Mouse (Mus musculus) ES-E14 (cell line): ENCODE data around the gene Nfe2l2. TPM values are rescaled to one million over a fixed set of nuclear protein-coding genes. Genes with fewer than 3 reads are reported as not detected.

Experiments
- DNase-seq: peaks from one replicate; pipeline ENCODE4 v3.0.0-alpha.2; 2013; ENCODE audit warnings: low read depth, low spot score
- H3K27ac ChIP-seq: 2 replicates; pipeline ENCODE4 v1.5.1; 2012; ENCODE audit warnings: low read depth, mild to moderate bottlenecking, low read length, moderate library complexity, mixed read lengths; ENCODE audit not compliant: poor library complexity, insufficient read depth, severe bottlenecking
- H3K36me3 ChIP-seq: 2 replicates; pipeline ENCODE4 v1.6.1; 2012; ENCODE audit warnings: mild to moderate bottlenecking, low read length, moderate library complexity, mixed read lengths; ENCODE audit not compliant: control insufficient read depth, poor library complexity, insufficient read depth, severe bottlenecking
- H3K4me1 ChIP-seq, 2 experiments: fragments of 150-350 bp in 1 of 2; sonication (generic) in 1 of 2; 2 replicates each; pipeline ENCODE4 v1.6.1; 2012; ENCODE audit warnings: low read length in 2 of 2, mild to moderate bottlenecking in 1 of 2, mixed read lengths in 1 of 2; ENCODE audit not compliant: control insufficient read depth in 2 of 2, insufficient read depth in 2 of 2, poor library complexity in 1 of 2
- H3K4me3 ChIP-seq, 2 experiments: fragments of 150-350 bp in 1 of 2; sonication (generic) in 1 of 2; 2 replicates each; pipeline ENCODE4 v1.5.1; 2012; ENCODE audit warnings: low read length in 2 of 2, low read depth in 1 of 2, mild to moderate bottlenecking in 1 of 2, mixed read lengths in 1 of 2; ENCODE audit not compliant: insufficient read depth in 1 of 2, poor library complexity in 1 of 2, severe bottlenecking in 1 of 2
- H3K9ac ChIP-seq: 2 replicates; pipeline ENCODE4 v1.6.1; 2012; ENCODE audit warnings: low read depth, mild to moderate bottlenecking, low read length, mixed read lengths; ENCODE audit not compliant: poor library complexity, insufficient read depth, severe bottlenecking
- H3K9me3 ChIP-seq: fragments of 150-350 bp; sonication (generic); 2 replicates; pipeline ENCODE4 v1.6.1; 2012; ENCODE audit warnings: low read depth, mild to moderate bottlenecking, low read length; ENCODE audit not compliant: control insufficient read depth, insufficient read depth
- CHD2 ChIP-seq: IDR thresholded peaks from 2 replicates; pipeline ENCODE4 v1.6.1; 2014; ENCODE audit warnings: mild to moderate bottlenecking, low read depth, low read length, inconsistent platforms
- HCFC1 ChIP-seq: IDR thresholded peaks from 2 replicates; pipeline ENCODE4 v1.6.1; 2012; ENCODE audit warnings: low read length, inconsistent platforms, borderline replicate concordance; ENCODE audit not compliant: insufficient read depth
- MAFK ChIP-seq: IDR thresholded peaks from 2 replicates; pipeline ENCODE4 v1.6.1; 2014; ENCODE audit warnings: mild to moderate bottlenecking, low read depth, low read length, inconsistent platforms; ENCODE audit not compliant: insufficient read depth
- ZC3H11A ChIP-seq: IDR thresholded peaks from 2 replicates; pipeline ENCODE4 v1.6.1; 2012; ENCODE audit warnings: low read depth, mild to moderate bottlenecking, inconsistent platforms, low read length, borderline replicate concordance
- ZNF384 ChIP-seq: IDR thresholded peaks from 2 replicates; pipeline ENCODE4 v1.6.1; 2012; ENCODE audit warnings: low read depth, low read length, inconsistent platforms
- in situ Hi-C, 2 experiments: fragments of 600-800 bp; cut with MboI; formaldehyde crosslinking; loops; one replicate each; pipeline ENCODE4 v1.15.1; 2025; ENCODE audit warnings: low sequenced_read_pairs in 2 of 2, inconsistent platforms in 1 of 2; ENCODE audit not compliant: unreplicated experiment in 2 of 2
- total RNA-seq: library from RNA; depleted of rRNA; stranded (reverse); fragments of 300-350 nt; gene quantifications from 2 replicates; pipeline ENCODE4 v1.2.3, GENCODE M21; 2012; rRNA removed

The Nfe2l2 gene
- 19.8 and 28.4 TPM in 2 replicates for total RNA-seq

GRCm38 (mm10) chr2:75704234-75705161, at the start of gene Nfe2l2:
TSS of gene Nfe2l2 (minus strand) at chr2:75704641.
- peak; percentile 100 for DNase-seq
- H3K9me3 ChIP-seq: no peaks in the 10 kb centered on the region
- TF ChIP-seq CHD2 (no peak), ZNF384 (no peak), MAFK (no peak), HCFC1 (no peak), ZC3H11A (no peak)
- no peaks in the 10 kb centered on the region for H3K36me3 ChIP-seq
- in situ Hi-C loops: no loop called here
- H3K27ac ChIP-seq: peak within 1 kb of the TSS; percentile 90
- peak within 1 kb of the TSS; percentile 93 for H3K9ac ChIP-seq
- peaks cover 13 to 20% of the 10 kb centered on the region in 2 experiments for H3K4me1 ChIP-seq
- H3K4me3 ChIP-seq: peak within 1 kb of the TSS; percentile 91 to 92

DNA sequence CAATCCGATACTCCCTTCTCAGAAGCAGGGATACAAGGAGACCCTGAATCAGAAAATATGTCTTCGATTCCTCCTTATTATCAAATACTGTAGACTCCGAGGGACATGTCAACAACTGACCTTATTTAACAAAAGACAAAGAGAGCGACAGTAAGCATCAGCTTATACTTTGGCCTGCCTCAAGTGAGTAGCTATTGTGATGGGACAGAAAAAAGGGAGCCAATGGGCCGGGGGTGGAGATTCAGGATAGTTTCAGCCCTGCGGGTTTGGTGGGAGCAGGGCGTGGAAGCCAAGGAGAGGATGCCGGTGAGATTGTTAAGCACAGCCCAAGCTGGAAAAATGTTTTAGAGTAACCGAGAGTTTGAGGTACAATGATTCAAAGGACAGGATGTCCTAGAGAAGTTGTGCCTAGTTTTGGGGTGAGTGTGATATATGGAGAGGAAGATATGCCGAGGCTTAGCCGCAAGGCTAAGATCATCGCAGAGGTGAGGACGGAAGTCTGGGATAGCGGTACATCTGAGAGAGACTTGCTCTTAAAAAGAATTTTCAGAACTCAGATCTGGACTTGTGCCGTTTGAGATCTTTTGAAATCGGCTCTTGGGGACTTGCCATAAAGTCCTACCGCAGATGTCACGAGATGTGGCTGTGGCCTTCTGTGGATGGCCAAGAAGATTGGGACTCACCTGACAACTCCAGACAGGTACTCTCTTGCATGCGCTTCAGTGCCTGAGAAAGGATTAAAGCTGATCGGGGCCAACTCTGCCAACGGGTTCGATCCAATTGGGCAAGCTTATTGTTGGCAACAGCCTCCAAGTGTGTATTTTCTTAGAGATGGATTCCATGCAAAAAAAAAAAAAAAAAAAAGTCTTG, 48.1 kb upstream of the Nfe2l2 start:
- Histone ChIP-seq H3K27ac (no peak overlapping the region), H3K9ac (no peak overlapping the region), H3K4me1 (peaks cover 3 to 5% of the 10 kb centered on the region in 2 experiments; a peak in 1 of 4 replicates), H3K36me3 (no peaks in the 10 kb centered on the region), H3K4me3 (peak overlapping the region in 1 of 2 experiments; percentile 34; a peak in 2 of 4 replicates), H3K9me3 (no peaks in the 10 kb centered on the region)
- in situ Hi-C loops: no loop called here
- TF ChIP-seq ZNF384 (no peak), CHD2 (no peak), HCFC1 (no peak), ZC3H11A (no peak), MAFK (no peak)
- DNase-seq: peak; percentile 39

GRCm38 (mm10) chr2:75751896-75752295, 47.5 kb upstream of the Nfe2l2 start:
- in situ Hi-C loops: no loop called here
- H3K27ac ChIP-seq: no peak overlapping the region

DNA sequence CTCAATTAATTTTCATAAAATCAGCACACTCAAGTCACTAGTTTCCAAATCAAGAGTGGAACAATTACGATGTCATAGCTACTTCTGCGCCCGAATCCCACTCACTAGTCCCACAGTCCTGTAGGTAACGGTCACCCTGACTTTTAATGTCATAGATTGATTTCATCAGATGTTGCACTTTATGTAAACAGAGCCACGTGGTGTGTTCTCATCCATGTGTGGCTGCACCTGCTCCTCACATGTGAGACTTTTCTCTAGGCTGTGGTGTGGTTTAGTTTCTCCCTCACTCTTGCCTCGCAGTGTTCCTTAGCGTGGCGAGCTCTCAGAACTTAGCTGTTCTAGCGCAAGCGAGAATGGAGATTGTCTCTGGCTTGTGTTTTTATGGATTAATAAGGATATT, 46.4 kb upstream of the Nfe2l2 start:
- no peak overlapping the region for H3K4me3 ChIP-seq
- H3K36me3 ChIP-seq: no peaks in the 10 kb centered on the region
- DNase-seq: no peak
- no peaks in the 10 kb centered on the region for H3K9me3 ChIP-seq
- TF ChIP-seq ZNF384 (no peak), HCFC1 (no peak), MAFK (no peak), ZC3H11A (no peak), CHD2 (no peak)
- H3K27ac ChIP-seq: no peak overlapping the region
- H3K9ac ChIP-seq: no peak overlapping the region
- in situ Hi-C loops: no loop called here
- 0 out of 4 replicates have a peak, but pooled peaks cover 0 to 1% of the 10 kb centered on the region in 2 experiments for H3K4me1 ChIP-seq

More at GRCm38 (mm10) chr2:75751896-75752295, 47.5 kb upstream of the Nfe2l2 start:
- DNase-seq: no peak
- no peaks in the 10 kb centered on the region for H3K9me3 ChIP-seq
- TF ChIP-seq ZC3H11A: no peak
- TF ChIP-seq ZNF384: no peak
- TF ChIP-seq CHD2: no peak
- TF ChIP-seq MAFK: no peak
- no peak for TF ChIP-seq HCFC1
- H3K9ac ChIP-seq: no peak overlapping the region
- no peaks in the 10 kb centered on the region for H3K36me3 ChIP-seq
- peak overlapping the region in 1 of 2 experiments; percentile 18; a peak in 1 of 4 replicates for H3K4me3 ChIP-seq
- 0 out of 4 replicates have a peak, but pooled peaks cover 0 to 1% of the 10 kb centered on the region in 2 experiments for H3K4me1 ChIP-seq
